Mouse (Mus musculus) kidney, adult 2 months (tissue): ENCODE results near the gene Myb. TPM values are rescaled to one million over a fixed set of nuclear protein-coding genes. Genes with fewer than 3 reads are reported as not detected.

ENCODE experiments used
- DNase-seq: peaks from one replicate; pipeline ENCODE4 v3.0.0; 2021
- H3K27ac ChIP-seq: fragments of 200-500 bp; 2 replicates; pipeline ENCODE4 v1.5.1; 2012; ENCODE audit warnings: low read depth, low read length, control low read depth, inconsistent platforms; ENCODE audit not compliant: insufficient read depth
- H3K27me3 ChIP-seq: fragments of 200-500 bp; replicated peaks from 2 replicates; pipeline ENCODE4 v1.6.1; 2012; ENCODE audit warnings: mild to moderate bottlenecking, moderate library complexity, low read length, inconsistent platforms; ENCODE audit not compliant: control insufficient read depth, insufficient read depth
- H3K36me3 ChIP-seq: fragments of 200-500 bp; 2 replicates; pipeline ENCODE4 v1.6.1; 2012; ENCODE audit warnings: mild to moderate bottlenecking, moderate library complexity, low read length, inconsistent platforms; ENCODE audit not compliant: control insufficient read depth, insufficient read depth
- H3K4me1 ChIP-seq: fragments of 200-500 bp; 2 replicates; pipeline ENCODE4 v1.6.1; 2011; ENCODE audit warnings: low read length; ENCODE audit not compliant: control insufficient read depth, insufficient read depth
- H3K4me3 ChIP-seq: fragments of 200-500 bp; 2 replicates; pipeline ENCODE4 v1.5.1; 2011; ENCODE audit warnings: mild to moderate bottlenecking, low read depth, low read length, control low read depth; ENCODE audit not compliant: insufficient read depth
- CTCF ChIP-seq: fragments of 200-500 bp; conservative IDR thresholded peaks from 2 replicates; pipeline ENCODE4 v1.5.1; 2011; ENCODE audit warnings: low read depth, mild to moderate bottlenecking, control low read depth, low read length, moderate library complexity, mixed read lengths; ENCODE audit not compliant: insufficient read depth, insufficient read length
- POLR2A ChIP-seq: fragments of 200-500 bp; IDR thresholded peaks from one replicate; pipeline ENCODE4 v1.6.1; 2011; ENCODE audit warnings: low read depth, low read length, control low read depth
- WGBS: fragments of 180-500 bp; shearing (Covaris S2); methylation state at CpG from one replicate; pipeline ENCODE4 v1.1.7; 2018; 5-methylcytosine and 5-hydroxymethylcytosine counted together
- polyA plus RNA-seq: library from polyadenylated mRNA; depleted of rRNA; stranded (reverse); fragments of >200 nt; gene quantifications from 2 replicates; pipeline ENCODE4 v1.2.3, GENCODE M21; 2012

Myb gene
- polyA plus RNA-seq, 1 experiment: 0.36 TPM

GRCm38 (mm10) chr10:21146719-21147118 is 14.1 kb downstream of the Myb start:
- TF ChIP-seq CTCF: no peak
- TF ChIP-seq POLR2A: no peak
- no peaks in the 10 kb centered on the region for H3K36me3 ChIP-seq
- 91% methylated on average over 1 of the region's 1 CpGs for WGBS

DNA sequence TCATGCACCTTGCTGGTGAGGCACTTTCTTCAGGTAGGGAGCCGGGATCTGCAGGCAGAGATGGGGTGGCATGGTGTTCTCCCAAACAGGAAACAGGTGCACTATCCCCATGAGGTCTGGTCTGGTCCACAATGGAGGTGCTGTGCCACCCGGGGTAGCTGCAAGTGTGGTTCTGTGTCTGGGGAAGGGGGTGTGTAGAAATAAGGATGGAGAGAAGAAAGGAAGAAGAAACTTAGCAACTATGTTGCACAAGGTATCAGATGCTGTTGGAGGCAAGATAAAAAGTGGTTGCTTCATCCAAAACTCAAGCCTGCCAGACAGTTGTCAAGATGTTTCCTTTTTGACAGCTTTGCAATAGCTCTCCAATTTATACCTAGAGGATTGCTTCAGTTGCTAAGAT is 14.5 kb downstream of the Myb start:
- TF ChIP-seq CTCF (no peak), POLR2A (no peak)
- no peaks in the 10 kb centered on the region for H3K4me1 ChIP-seq
- H3K27ac ChIP-seq: no peak overlapping the region
- no peak for DNase-seq
- no peaks in the 10 kb centered on the region for H3K36me3 ChIP-seq
- H3K27me3 ChIP-seq: no peaks in the 10 kb centered on the region
- H3K4me3 ChIP-seq: no peak overlapping the region
- whole genome bisulfite sequencing: 86% methylated on average over 2 of the region's 2 CpGs

More at GRCm38 (mm10) chr10:21146719-21147118, 14.1 kb downstream of the Myb start:
- no peak overlapping the region for H3K4me3 ChIP-seq
- H3K27ac ChIP-seq: no peak overlapping the region
- H3K27me3 ChIP-seq: no peaks in the 10 kb centered on the region
- no peak for DNase-seq
- H3K4me1 ChIP-seq: no peaks in the 10 kb centered on the region

DNA sequence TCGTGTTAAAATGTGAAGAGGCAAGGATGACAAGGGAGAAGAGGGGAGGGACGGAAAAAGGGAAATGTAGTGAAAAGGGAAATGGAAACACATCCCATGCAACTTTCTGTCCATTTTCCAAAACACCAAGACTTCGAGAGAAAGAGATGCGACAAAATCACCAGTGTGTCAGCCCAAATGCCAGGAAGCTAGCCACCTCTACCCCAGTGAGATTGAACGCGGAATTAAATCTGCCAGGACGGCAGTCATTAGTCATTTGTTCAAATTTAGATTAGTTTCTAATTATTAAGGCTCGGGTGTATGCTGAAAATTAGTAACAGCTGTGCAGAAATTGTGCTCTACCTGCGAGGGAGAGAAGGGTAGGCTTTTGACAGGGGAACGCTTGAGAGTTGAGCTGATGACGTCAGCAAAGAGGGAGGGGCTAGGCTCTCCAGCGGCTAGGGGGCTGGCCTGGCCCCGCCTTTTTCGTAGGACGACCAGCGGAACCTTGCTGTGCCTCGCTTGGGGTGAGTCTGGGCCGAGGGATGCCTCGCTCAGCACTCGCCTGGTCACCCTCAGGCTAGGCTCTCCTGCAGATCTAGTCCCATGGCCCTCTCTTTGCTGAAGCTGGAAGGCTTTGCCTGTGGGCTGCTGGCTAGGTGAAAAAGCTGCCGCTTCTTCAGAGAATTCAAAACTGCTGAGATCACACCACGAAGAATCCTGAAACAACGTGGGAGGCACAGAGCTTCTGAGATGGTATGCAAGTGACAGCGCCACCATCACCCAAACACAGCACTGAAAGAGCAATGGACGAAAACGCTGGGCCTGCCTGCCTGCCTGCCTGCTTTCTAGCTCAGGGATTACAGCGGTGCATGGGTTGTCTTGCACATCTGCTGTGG is 15.9 kb downstream of the Myb start:
- no peaks in the 10 kb centered on the region for H3K4me1 ChIP-seq
- WGBS: 33% methylated on average over 27 of the region's 27 CpGs
- peak; percentile 32 for DNase-seq
- no peak overlapping the region for H3K27ac ChIP-seq
- TF ChIP-seq CTCF: no peak
- TF ChIP-seq POLR2A: no peak
- H3K36me3 ChIP-seq: no peaks in the 10 kb centered on the region
- H3K27me3 ChIP-seq: no peaks in the 10 kb centered on the region
- H3K4me3 ChIP-seq: peak overlapping the region; percentile 3; the same call in 1 of the 2 replicates

DNA sequence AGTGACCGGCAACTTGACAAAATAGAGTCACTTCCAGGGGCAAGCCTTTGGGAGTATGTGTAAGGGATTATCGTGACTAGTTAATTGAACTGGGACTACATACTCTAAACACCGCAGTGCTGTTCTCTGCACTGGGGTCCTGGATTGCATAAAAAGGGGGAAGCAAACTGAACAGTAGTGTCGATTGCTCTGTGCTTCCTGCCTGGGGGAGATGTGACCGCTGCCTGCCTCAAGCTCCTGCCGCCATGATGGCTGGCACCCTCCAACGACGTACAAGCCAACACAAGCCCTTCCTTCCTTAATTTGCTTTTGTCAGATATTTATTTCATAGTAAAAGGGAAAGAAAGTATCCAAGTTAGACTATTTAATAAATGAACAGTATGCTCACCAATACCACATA is 25.5 kb downstream of the Myb start:
- Histone ChIP-seq H3K4me1 (no peaks in the 10 kb centered on the region), H3K36me3 (no peaks in the 10 kb centered on the region), H3K27ac (no peak overlapping the region), H3K27me3 (no peaks in the 10 kb centered on the region), H3K4me3 (no peak overlapping the region)
- no peak for DNase-seq
- TF ChIP-seq CTCF (no peak), POLR2A (no peak)
- 97% methylated on average over 8 of the region's 8 CpGs for WGBS

- DNase-seq: no peak
- no peak for TF ChIP-seq POLR2A
- TF ChIP-seq CTCF: no peak
- no peaks in the 10 kb centered on the region for H3K36me3 ChIP-seq
- WGBS: 38% methylated on average over 9 of the region's 9 CpGs
- no peaks in the 10 kb centered on the region for H3K27me3 ChIP-seq
- no peak overlapping the region for H3K27ac ChIP-seq
- H3K4me1 ChIP-seq: no peaks in the 10 kb centered on the region
- H3K4me3 ChIP-seq: no peak overlapping the region
Observed at GRCm38 (mm10) chr10:21130901-21131493, 29.8 kb downstream of the Myb start.

- TF ChIP-seq POLR2A (no peak), CTCF (no peak)
- no peak for DNase-seq
- no peaks in the 10 kb centered on the region for H3K4me1 ChIP-seq
- no peaks in the 10 kb centered on the region for H3K36me3 ChIP-seq
- 61% methylated on average over 5 of the region's 5 CpGs for WGBS
- H3K27ac ChIP-seq: no peak overlapping the region
- no peaks in the 10 kb centered on the region for H3K27me3 ChIP-seq
- H3K4me3 ChIP-seq: no peak overlapping the region
Observed at GRCm38 (mm10) chr10:21128086-21128611, 32.6 kb downstream of the Myb start.

- Histone ChIP-seq H3K4me3 (no peak overlapping the region), H3K27me3 (no peaks in the 10 kb centered on the region), H3K27ac (no peak overlapping the region), H3K36me3 (no peaks in the 10 kb centered on the region), H3K4me1 (no peaks in the 10 kb centered on the region)
- 75% methylated on average over 3 of the region's 3 CpGs for WGBS
- no peak for DNase-seq
- TF ChIP-seq CTCF: no peak
- no peak for TF ChIP-seq POLR2A
Observed at GRCm38 (mm10) chr10:21118341-21118740, 42.4 kb downstream of the Myb start.
